Mouse (Mus musculus): Measurements from ENCODE around the gene Asic2.

- TF ChIP-seq CTCF (IDR thresholded peaks at IDR 0.05; ENCODE audit: control insufficient read depth, insufficient read depth, low read length) (no peak), POLR2A (IDR thresholded peaks at IDR 0.05; ENCODE audit: borderline replicate concordance, control insufficient read depth, low read depth, low read length) (no peak)
These were observed 365.3 kb downstream of the Asic2 start for GRCm38 (mm10) chr11:81602971-81603370.
